Mouse (Mus musculus): ENCODE measurements around the gene Epb41l2.

GRCm38 (mm10) chr10:25333390-25334079 is 26.1 kb upstream of the Epb41l2 start:
- TF ChIP-seq POLR2A (IDR thresholded peaks at IDR 0.05; ENCODE audit: borderline replicate concordance, extremely low read depth, low read depth, low read length) (no peak), CTCF (IDR thresholded peaks at IDR 0.05; ENCODE audit: insufficient read depth, low read length) (no peak)
